Mouse (Mus musculus) CH12.LX (cell line): ENCODE measurements at regions not wholly inside any gene's neighbourhood (a gene's known extent, or its start where the extent isn't known, plus 50 kb on each side); places are given as distances from the start of the nearest gene placed in this dataset.

Experiments
- DNase-seq: peaks from one replicate; pipeline ENCODE4 v3.0.0-alpha.2; 2013; ENCODE audit errors: extremely low read depth
- H3K27ac ChIP-seq: 2 replicates; pipeline ENCODE4 v1.5.1; 2012; ENCODE audit warnings: low read depth, mild to moderate bottlenecking, control low read depth, moderate library complexity; ENCODE audit not compliant: insufficient read depth
- H3K27me3 ChIP-seq: replicated peaks from 2 replicates; pipeline ENCODE3; 2012; ENCODE audit warnings: inconsistent platforms
- H3K36me3 ChIP-seq, 2 experiments: replicated peaks in 1 of 2; 2 replicates each; pipeline versions ENCODE3 to v1.6.1; 2012; ENCODE audit warnings: inconsistent platforms in 1 of 2, low read length in 1 of 2, mild to moderate bottlenecking in 1 of 2, mixed read lengths in 1 of 2, moderate library complexity in 1 of 2; ENCODE audit not compliant: control insufficient read depth in 1 of 2, insufficient read depth in 1 of 2
- H3K4me1 ChIP-seq, 2 experiments: 2 replicates each; pipeline ENCODE4 v1.6.1; 2012; ENCODE audit warnings: inconsistent platforms in 1 of 2, moderate library complexity in 1 of 2; ENCODE audit not compliant: insufficient read depth in 2 of 2, control insufficient read depth in 1 of 2
- H3K4me2 ChIP-seq: 2 replicates; pipeline ENCODE4 v1.6.1; 2012; ENCODE audit warnings: low read depth, mild to moderate bottlenecking, control low read depth; ENCODE audit not compliant: poor library complexity, insufficient read depth, severe bottlenecking
- H3K4me3 ChIP-seq, 3 experiments: fragments of 150-350 bp in 1 of 3; sonication (generic) in 1 of 3; replicated peaks in 1 of 3; 2 replicates each; pipeline versions ENCODE3 to v1.5.1; 2011 to 2012; ENCODE audit warnings: low read depth in 2 of 3, low read length in 2 of 3, mild to moderate bottlenecking in 2 of 3, moderate library complexity in 2 of 3, control low read depth in 1 of 3, improper control_type of control experiment in 1 of 3, inconsistent platforms in 1 of 3, mixed read lengths in 1 of 3; ENCODE audit not compliant: poor library complexity in 1 of 3
- H3K79me2 ChIP-seq: replicated peaks from 2 replicates; pipeline ENCODE4 v1.6.1; 2012; ENCODE audit warnings: mild to moderate bottlenecking, moderate library complexity; ENCODE audit not compliant: control insufficient read depth, poor library complexity, insufficient read depth, severe bottlenecking; ENCODE audit errors: extremely low read depth
- H3K9ac ChIP-seq: 2 replicates; pipeline ENCODE4 v1.6.1; 2012; ENCODE audit warnings: low read depth, mild to moderate bottlenecking, control low read depth, moderate library complexity; ENCODE audit not compliant: insufficient read depth
- H3K9me3 ChIP-seq: replicated peaks from 2 replicates; pipeline ENCODE3; 2012; ENCODE audit warnings: low read length, inconsistent platforms, mixed read lengths
- CHD2 ChIP-seq: IDR thresholded peaks from 2 replicates; pipeline ENCODE4 v1.6.1; 2011; ENCODE audit warnings: low read length, improper control_type of control experiment
- E2F4 ChIP-seq: IDR thresholded peaks from 2 replicates; pipeline ENCODE4 v1.6.1; 2011; ENCODE audit warnings: low read depth, low read length, improper control_type of control experiment; ENCODE audit not compliant: insufficient replicate concordance
- ELF1 ChIP-seq: IDR thresholded peaks from 2 replicates; pipeline ENCODE4 v1.6.1; 2014; ENCODE audit warnings: low read depth, mild to moderate bottlenecking, inconsistent platforms, low read length, improper control_type of control experiment
- ETS1 ChIP-seq: conservative IDR thresholded peaks from 2 replicates; pipeline ENCODE4 v1.6.1; 2012; ENCODE audit warnings: low read depth, mild to moderate bottlenecking, inconsistent platforms, low read length, improper control_type of control experiment, moderate library complexity
- GABPA ChIP-seq: IDR thresholded peaks from 2 replicates; pipeline ENCODE4 v1.6.1; 2012; ENCODE audit warnings: low read depth, low read length, improper control_type of control experiment, inconsistent platforms; ENCODE audit not compliant: insufficient replicate concordance
- HCFC1 ChIP-seq: IDR thresholded peaks from 2 replicates; pipeline ENCODE4 v1.6.1; 2012; ENCODE audit warnings: low read depth, mild to moderate bottlenecking, inconsistent platforms, low read length, improper control_type of control experiment
- KAT2A ChIP-seq: IDR thresholded peaks from 2 replicates; pipeline ENCODE4 v1.6.1; 2012; ENCODE audit warnings: low read length, improper control_type of control experiment, inconsistent platforms; ENCODE audit not compliant: insufficient replicate concordance
- MAZ ChIP-seq: IDR thresholded peaks from 2 replicates; pipeline ENCODE4 v1.6.1; 2012; ENCODE audit warnings: low read depth, mild to moderate bottlenecking, inconsistent platforms, low read length, improper control_type of control experiment, moderate library complexity
- MYC ChIP-seq: IDR thresholded peaks from 2 replicates; pipeline ENCODE4 v1.6.1; 2011; ENCODE audit warnings: low read depth, mild to moderate bottlenecking, improper control_type of control experiment, low read length
- RAD21 ChIP-seq: IDR thresholded peaks from 2 replicates; pipeline ENCODE4 v1.6.1; 2011; ENCODE audit warnings: low read depth, mild to moderate bottlenecking, low read length, improper control_type of control experiment, moderate library complexity
- SIN3A ChIP-seq: IDR thresholded peaks from 2 replicates; pipeline ENCODE4 v1.6.1; 2012; ENCODE audit warnings: low read length, improper control_type of control experiment, inconsistent platforms
- SMC3 ChIP-seq: IDR thresholded peaks from 2 replicates; pipeline ENCODE4 v1.6.1; 2011; ENCODE audit warnings: low read depth, low read length, improper control_type of control experiment
- TBP ChIP-seq: conservative IDR thresholded peaks from 2 replicates; pipeline ENCODE4 v1.6.1; 2011; ENCODE audit warnings: low read depth, low read length, improper control_type of control experiment
- UBTF ChIP-seq: IDR thresholded peaks from 2 replicates; pipeline ENCODE4 v1.6.1; 2012; ENCODE audit warnings: low read depth, mild to moderate bottlenecking, inconsistent platforms, low read length, improper control_type of control experiment, moderate library complexity
- USF1 ChIP-seq: IDR thresholded peaks from 2 replicates; pipeline ENCODE4 v1.6.1; 2014; ENCODE audit warnings: low read depth, mild to moderate bottlenecking, inconsistent platforms, low read length, improper control_type of control experiment
- ZC3H11A ChIP-seq: IDR thresholded peaks from 2 replicates; pipeline ENCODE4 v1.6.1; 2012; ENCODE audit warnings: low read depth, mild to moderate bottlenecking, inconsistent platforms, low read length, improper control_type of control experiment
- ZKSCAN1 ChIP-seq: IDR thresholded peaks from 2 replicates; pipeline ENCODE4 v1.6.1; 2012; ENCODE audit warnings: low read depth, inconsistent platforms, low read length, improper control_type of control experiment, borderline replicate concordance
- ZMIZ1 ChIP-seq: IDR thresholded peaks from 2 replicates; pipeline ENCODE4 v1.6.1; 2012; ENCODE audit warnings: low read depth, mild to moderate bottlenecking, inconsistent platforms, low read length, improper control_type of control experiment
- ZNF384 ChIP-seq: IDR thresholded peaks from 2 replicates; pipeline ENCODE4 v1.6.1; 2012; ENCODE audit warnings: low read depth, low read length, improper control_type of control experiment, inconsistent platforms
- dilution Hi-C: fragments of 300-500 bp; cut with MboI; formaldehyde crosslinking; loops from 2 replicates; pipeline ENCODE4 v1.14.3; 2020; ENCODE audit warnings: low sequenced_read_pairs; ENCODE audit not compliant: extremely low pct_unique_long_range_greater_than_20kb, extremely low pct_ligation_motif_present
- in situ Hi-C: fragments of 300-500 bp; cut with MboI; formaldehyde crosslinking; loops from 3 replicates; pipeline ENCODE4 v1.14.3; 2019; ENCODE audit warnings: low sequenced_read_pairs, low pct_ligation_motif_present, low pct_unique_long_range_greater_than_20kb, mixed read lengths

DNA sequence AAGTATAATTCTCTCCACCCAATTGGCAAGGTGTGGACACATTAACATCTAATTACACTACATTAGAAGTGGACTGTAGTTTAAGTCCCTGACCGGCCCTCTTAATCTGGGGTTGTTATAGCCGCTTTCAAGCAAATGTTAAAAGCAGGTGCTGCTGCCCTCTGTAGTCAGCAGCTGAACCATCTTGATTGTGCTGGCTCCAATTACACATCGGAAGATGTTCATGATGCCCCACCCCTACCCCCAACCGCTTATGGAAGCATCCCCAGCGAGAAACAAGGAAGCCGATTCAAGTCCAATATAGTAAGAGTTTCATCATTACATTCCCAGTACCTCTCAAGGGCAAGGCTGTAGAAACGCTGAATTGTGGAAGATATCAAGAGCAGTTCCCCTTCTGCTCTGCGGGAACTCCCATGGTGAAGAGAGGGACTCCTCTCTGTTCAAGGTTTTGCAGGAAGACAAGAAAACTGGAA lies 341.7 kb downstream of the Adam3 start:
- DNase-seq = no peak
- no peak for TF ChIP-seq GABPA
- TF ChIP-seq ZMIZ1 = no peak
- no peak for TF ChIP-seq CHD2
- no peak for TF ChIP-seq ZC3H11A
- Histone ChIP-seq H3K36me3 (no peaks in the 10 kb centered on the region), H3K4me2 (no peak overlapping the region), H3K9me3 (peaks cover under 1% of the 10 kb centered on the region), H3K9ac (no peak overlapping the region), H3K27me3 (peaks cover 2% of the 10 kb centered on the region), H3K4me1 (no peaks in the 10 kb centered on the region), H3K27ac (no peak overlapping the region), H3K79me2 (no peaks in the 10 kb centered on the region), H3K4me3 (no peak overlapping the region)
- in situ Hi-C loops (no loop called here), dilution Hi-C loops (no loop called here)

DNA sequence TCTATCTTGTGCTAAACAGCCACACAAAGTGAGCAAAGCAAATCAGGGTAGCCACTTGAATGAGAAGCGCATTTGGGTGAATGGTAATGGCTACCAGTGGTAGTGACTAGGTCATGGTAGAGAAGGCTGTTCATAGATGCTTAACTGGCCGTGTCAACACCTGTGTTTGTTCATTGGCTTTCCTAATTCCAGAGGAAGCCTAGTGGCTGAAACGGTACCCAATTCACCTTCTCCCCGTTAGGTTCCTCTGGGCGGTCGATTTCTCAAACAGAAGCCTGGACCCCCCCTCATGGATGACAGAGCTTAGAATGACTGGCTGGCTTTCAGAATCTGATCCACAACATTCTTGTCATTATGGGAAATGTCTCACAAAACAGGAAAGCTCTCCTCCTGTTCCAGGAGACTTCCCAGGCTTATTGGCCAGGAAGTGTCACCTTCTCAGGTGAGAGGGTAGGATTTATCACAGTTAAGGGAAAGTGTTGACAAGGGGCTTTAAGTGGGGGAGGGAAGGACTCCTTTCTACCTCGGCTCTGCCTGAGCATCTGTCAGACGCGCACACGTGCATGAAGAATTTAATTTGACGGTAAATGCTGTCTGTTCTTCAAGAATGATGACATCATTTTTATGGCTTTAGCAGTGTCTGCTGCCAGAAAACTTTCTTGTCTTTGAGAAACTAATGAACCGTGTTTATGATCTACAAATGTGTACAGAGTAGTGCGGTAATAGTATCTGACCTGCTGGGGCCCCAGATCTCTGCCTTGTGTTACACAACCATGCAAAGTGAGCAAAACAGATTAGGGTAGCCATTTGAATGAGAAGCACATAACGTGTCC lies 342.3 kb downstream of the Adam3 start:
- no peak for DNase-seq
- Histone ChIP-seq H3K9ac (no peak overlapping the region), H3K4me2 (no peak overlapping the region), H3K36me3 (no peaks in the 10 kb centered on the region), H3K4me3 (no peak overlapping the region), H3K9me3 (peaks cover 5% of the 10 kb centered on the region), H3K27ac (no peak overlapping the region), H3K79me2 (no peaks in the 10 kb centered on the region), H3K27me3 (no peaks in the 10 kb centered on the region), H3K4me1 (no peaks in the 10 kb centered on the region)
- no peak for TF ChIP-seq E2F4
- no peak for TF ChIP-seq RAD21
- no peak for TF ChIP-seq CHD2
- no peak for TF ChIP-seq ZKSCAN1
- no peak for TF ChIP-seq ZMIZ1
- TF ChIP-seq MAZ = no peak
- no peak for TF ChIP-seq TBP
- no peak for TF ChIP-seq ZNF384
- no peak for TF ChIP-seq SMC3
- TF ChIP-seq MYC = no peak
- no peak for TF ChIP-seq KAT2A
- TF ChIP-seq SIN3A = no peak
- no peak for TF ChIP-seq ETS1
- no peak for TF ChIP-seq UBTF
- no peak for TF ChIP-seq ELF1
- TF ChIP-seq GABPA = no peak
- no peak for TF ChIP-seq ZC3H11A
- TF ChIP-seq USF1 = no peak
- no peak for TF ChIP-seq HCFC1
- in situ Hi-C loops (no loop called here), dilution Hi-C loops (no loop called here)
